25 mouse cellular contexts compared by ENCODE assay signal in genomic region chr9:86334357-86334756, GRCm38 (mm10).
"Had no signal": no experiment of that assay in that cellular context is flagged by ENCODE, and none has a peak within 500 bp of the region (broad histone marks: within the 10 kb centered on the region; RNA-seq: fewer than 3 reads in every experiment).

No protein-coding gene starts in this region.

- H3K4me1 ChIP-seq: heart, embryonic 10.5 days; heart, embryonic 12.5 days; hindbrain, embryonic 10.5 days; intestine, embryonic 15.5 days; liver, embryonic 12.5 days had no signal

- H3K9me3 ChIP-seq: heart, embryonic 10.5 days; heart, embryonic 12.5 days; hindbrain, embryonic 10.5 days; hindbrain, embryonic 12.5 days; intestine, embryonic 15.5 days; kidney, embryonic 15.5 days; limb, embryonic 15.5 days; liver, embryonic 12.5 days had no signal

- H3K9ac ChIP-seq: heart, embryonic 12.5 days; hindbrain, embryonic 12.5 days; hindbrain, embryonic 14.5 days; intestine, embryonic 15.5 days; kidney, embryonic 15.5 days; limb, embryonic 15.5 days; liver, embryonic 12.5 days; liver, embryonic 14.5 days had no signal

- H3K27ac ChIP-seq: heart, embryonic 10.5 days; hindbrain, embryonic 10.5 days; hindbrain, embryonic 12.5 days; hindbrain, embryonic 14.5 days; intestine, embryonic 15.5 days; kidney, embryonic 15.5 days; kidney, postnatal 0 days; layer of hippocampus, adult 2 months; left cerebral cortex, adult 2 months; limb, embryonic 15.5 days; liver, embryonic 12.5 days; liver, embryonic 14.5 days had no signal

- H3K4me3 ChIP-seq: heart, embryonic 10.5 days; heart, embryonic 12.5 days; hindbrain, embryonic 10.5 days; hindbrain, embryonic 12.5 days; intestine, embryonic 15.5 days; kidney, embryonic 15.5 days; layer of hippocampus, adult 2 months; left cerebral cortex, adult 2 months; limb, embryonic 15.5 days; liver, embryonic 12.5 days had no signal

- H3K36me3 ChIP-seq: heart, embryonic 10.5 days; heart, embryonic 12.5 days; hindbrain, embryonic 10.5 days; hindbrain, embryonic 12.5 days; intestine, embryonic 15.5 days; kidney, embryonic 15.5 days; limb, embryonic 15.5 days; liver, embryonic 12.5 days had no signal

- ATAC-seq: hindbrain, embryonic 16.5 days; inflammation-experienced regulatory T-cells, adult 6 months; intestine, embryonic 15.5 days; intestine, postnatal 0 days; liver, embryonic 12.5 days had no signal

- DNase-seq: gastrocnemius, postnatal 14 days; gastrocnemius, postnatal 36 days; heart, adult 18-20 months; heart, postnatal 10 days; heart, postnatal 4 days; kidney, adult 2 months; kidney, adult 9 months; kidney, postnatal 14 days; kidney, postnatal 4 days had no signal

- H3K4me2 ChIP-seq: heart, embryonic 12.5 days; hindbrain, embryonic 12.5 days; hindbrain, embryonic 14.5 days; intestine, embryonic 15.5 days; kidney, embryonic 15.5 days; limb, embryonic 15.5 days; liver, embryonic 12.5 days had no signal

- H3K27me3 ChIP-seq: heart, embryonic 12.5 days; hindbrain, embryonic 12.5 days; intestine, embryonic 15.5 days; kidney, embryonic 15.5 days; limb, embryonic 15.5 days; liver, embryonic 12.5 days had no signal
